Mouse (Mus musculus) lung, embryonic 16.5 days (tissue): ENCODE results near the gene Gdf7. TPM values are rescaled to one million over a fixed set of nuclear protein-coding genes. Genes with fewer than 3 reads are reported as not detected.

Experiments
- ATAC-seq: fragments of 200-750 bp; cut with Nextera tagmentation; 2 replicates; pipeline ENCODE4 v1.8.0; 2017; ENCODE audit warnings: low read depth, mild to moderate bottlenecking, moderate library complexity
- H3K27ac ChIP-seq: fragments of 300-500 bp; sonication (generic); 2 replicates; pipeline ENCODE4 v1.5.1; 2014; ENCODE audit warnings: mild to moderate bottlenecking, control low read depth, low read length
- H3K27me3 ChIP-seq: fragments of 300-500 bp; sonication (generic); 2 replicates; pipeline ENCODE4 v1.6.1; 2014; ENCODE audit warnings: low read depth, low read length, mixed read lengths; ENCODE audit not compliant: control insufficient read depth, insufficient read depth
- H3K36me3 ChIP-seq: fragments of 300-500 bp; sonication (generic); 2 replicates; pipeline ENCODE4 v1.6.1; 2014; ENCODE audit warnings: low read length; ENCODE audit not compliant: control insufficient read depth, insufficient read depth
- H3K4me1 ChIP-seq: fragments of 300-500 bp; sonication (generic); replicated peaks from 2 replicates; pipeline ENCODE4 v1.6.1; 2014; ENCODE audit warnings: low read length, mixed read lengths; ENCODE audit not compliant: control insufficient read depth, insufficient read depth
- H3K4me2 ChIP-seq: fragments of 300-500 bp; sonication (generic); 2 replicates; pipeline ENCODE4 v1.6.1; 2014; ENCODE audit warnings: low read depth, low read length, control low read depth
- H3K4me3 ChIP-seq: fragments of 300-500 bp; sonication (generic); 2 replicates; pipeline ENCODE4 v1.5.1; 2014; ENCODE audit warnings: mild to moderate bottlenecking, low read length, control low read depth
- H3K9ac ChIP-seq: fragments of 300-500 bp; sonication (generic); 2 replicates; pipeline ENCODE4 v1.6.1; 2014; ENCODE audit warnings: low read length, control low read depth
- H3K9me3 ChIP-seq: fragments of 300-500 bp; sonication (generic); 2 replicates; pipeline ENCODE4 v1.6.1; 2016; ENCODE audit warnings: low read length; ENCODE audit not compliant: control insufficient read depth
- WGBS: fragments of 180-500 bp; shearing (Covaris S2); extraction: QIAGEN DNeasy Blood & Tissue Kit; methylation state at CpG from one replicate; pipeline ENCODE4 v1.1.7; 2014; 5-methylcytosine and 5-hydroxymethylcytosine counted together
- polyA plus RNA-seq: library from polyadenylated mRNA; unstranded; fragments of >200 nt; fragmentation: Nextera tagmentation; extraction: Ambion mirVana; gene quantifications from 2 replicates; pipeline ENCODE4 v1.2.1, GENCODE M21; 2015

Gene Gdf7
- polyA plus RNA-seq, 1 experiment from 2014 or later, result not detected

DNA sequence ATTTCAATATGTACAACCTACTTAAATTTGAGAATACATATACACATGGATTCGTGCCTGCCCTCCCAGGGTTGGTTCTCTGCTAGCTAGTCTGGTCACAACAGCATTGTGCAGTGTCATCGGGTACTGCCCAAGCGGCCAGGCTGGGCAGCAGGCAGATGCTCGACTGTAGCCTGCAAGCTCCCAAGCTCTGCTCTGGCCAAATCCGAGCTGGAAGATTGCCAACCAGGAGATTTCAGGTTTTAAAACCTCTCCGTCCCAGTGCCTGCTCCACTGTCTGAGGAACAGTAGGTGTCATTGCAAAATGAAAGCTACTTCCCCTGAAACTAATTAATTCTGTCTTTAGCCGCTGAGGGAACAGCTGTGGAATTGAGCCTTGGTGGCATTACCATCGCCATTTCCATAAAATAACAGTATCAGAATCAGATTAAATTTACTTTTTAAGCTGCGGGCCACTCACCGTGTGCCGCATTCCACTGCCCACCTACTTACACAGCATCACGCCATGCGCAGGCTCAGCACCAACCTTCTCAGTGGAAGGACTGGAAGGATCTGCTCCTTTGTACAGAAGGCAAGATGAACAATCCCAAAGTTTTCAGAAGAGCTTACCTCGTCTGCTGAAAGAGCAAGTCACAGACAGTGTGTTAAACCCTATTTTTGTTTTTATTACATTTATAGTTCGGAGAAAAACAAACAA lies 10.4 kb downstream of the Gdf7 start:
- Histone ChIP-seq H3K27ac (no peak overlapping the region), H3K9me3 (no peaks in the 10 kb centered on the region), H3K9ac (no peak overlapping the region), H3K4me2 (no peak overlapping the region), H3K36me3 (no peaks in the 10 kb centered on the region), H3K4me1 (no peaks in the 10 kb centered on the region), H3K4me3 (no peak overlapping the region), H3K27me3 (peaks cover 2% of the 10 kb centered on the region; the same call in 1 of the 2 replicates)
- 66% methylated on average over 15 of the region's 15 CpGs for WGBS
- no peak for ATAC-seq

DNA sequence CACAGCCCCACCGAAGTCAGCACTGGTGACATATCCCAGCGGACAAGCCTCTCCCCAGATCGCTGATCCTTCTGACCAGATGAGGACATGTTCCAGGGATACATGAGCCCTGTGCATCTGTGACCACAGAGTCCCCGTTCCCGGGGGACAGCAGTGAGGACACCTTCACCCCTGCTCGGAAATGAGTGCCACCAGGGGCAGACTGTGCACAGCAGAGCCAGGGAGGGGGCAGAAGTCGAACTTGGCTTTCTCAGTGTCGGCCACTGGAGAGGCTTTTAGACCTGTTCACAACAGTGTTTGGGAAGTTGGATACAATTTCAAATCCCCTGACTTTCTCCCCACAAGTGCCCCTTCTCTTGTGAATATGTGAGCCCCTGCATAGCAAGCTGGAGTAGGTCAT lies 12.3 kb downstream of the Gdf7 start:
- Histone ChIP-seq H3K4me2 (no peak overlapping the region), H3K9ac (no peak overlapping the region), H3K36me3 (no peaks in the 10 kb centered on the region), H3K9me3 (no peaks in the 10 kb centered on the region), H3K27me3 (no peaks in the 10 kb centered on the region), H3K27ac (no peak overlapping the region), H3K4me1 (no peaks in the 10 kb centered on the region), H3K4me3 (no peak overlapping the region)
- ATAC-seq, result no peak
- 88% methylated on average over 8 of the region's 8 CpGs for WGBS

DNA sequence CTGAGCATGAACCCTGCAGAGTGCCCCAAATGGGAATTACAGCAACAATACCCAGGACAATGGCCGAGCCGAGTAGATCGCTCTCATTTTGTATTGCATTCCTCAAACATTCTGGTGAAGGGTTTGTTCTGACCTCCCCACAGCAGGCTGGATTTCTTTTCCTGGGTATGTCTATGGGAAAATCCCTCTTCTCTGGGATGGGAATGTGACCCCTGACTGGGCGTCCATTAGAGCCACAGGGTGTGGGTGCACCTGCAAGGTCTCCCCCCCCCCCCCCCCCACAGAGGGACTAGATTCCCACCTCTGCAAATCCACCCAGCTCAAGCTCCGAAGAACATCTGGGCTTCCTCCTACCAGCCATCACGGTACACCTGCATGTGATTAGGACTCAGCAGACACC lies 12.7 kb downstream of the Gdf7 start:
- WGBS, result 80% methylated on average over 6 of the region's 6 CpGs
- Histone ChIP-seq H3K4me2 (no peak overlapping the region), H3K27ac (no peak overlapping the region), H3K9ac (no peak overlapping the region), H3K4me1 (no peaks in the 10 kb centered on the region), H3K4me3 (no peak overlapping the region), H3K27me3 (no peaks in the 10 kb centered on the region), H3K9me3 (no peaks in the 10 kb centered on the region), H3K36me3 (no peaks in the 10 kb centered on the region)
- no peak for ATAC-seq

DNA sequence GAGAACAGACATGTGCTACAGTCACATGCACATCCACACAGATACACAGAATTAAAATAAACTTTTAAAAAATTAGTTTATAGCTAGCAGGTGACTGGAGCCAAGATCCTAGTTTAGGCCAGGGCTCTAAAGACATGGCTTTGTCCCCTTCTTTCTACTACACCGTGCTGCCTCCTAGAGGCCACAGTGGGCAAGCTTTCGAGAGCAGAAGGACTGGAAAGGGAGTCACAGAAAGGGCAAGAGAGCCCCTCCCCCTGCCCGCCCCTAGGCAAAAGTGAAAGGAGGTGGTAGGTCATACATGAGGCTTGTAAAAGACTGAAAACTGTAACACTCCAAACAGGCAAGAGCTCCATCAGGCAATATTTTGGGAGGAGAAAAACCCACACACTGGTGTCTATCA lies 13.8 kb downstream of the Gdf7 start:
- Histone ChIP-seq H3K27ac (no peak overlapping the region), H3K9ac (no peak overlapping the region), H3K9me3 (no peaks in the 10 kb centered on the region), H3K36me3 (no peaks in the 10 kb centered on the region), H3K4me1 (no peaks in the 10 kb centered on the region), H3K4me3 (no peak overlapping the region), H3K27me3 (no peaks in the 10 kb centered on the region), H3K4me2 (no peak overlapping the region)
- WGBS, result 67% methylated on average over 3 of the region's 3 CpGs
- ATAC-seq, result no peak

DNA sequence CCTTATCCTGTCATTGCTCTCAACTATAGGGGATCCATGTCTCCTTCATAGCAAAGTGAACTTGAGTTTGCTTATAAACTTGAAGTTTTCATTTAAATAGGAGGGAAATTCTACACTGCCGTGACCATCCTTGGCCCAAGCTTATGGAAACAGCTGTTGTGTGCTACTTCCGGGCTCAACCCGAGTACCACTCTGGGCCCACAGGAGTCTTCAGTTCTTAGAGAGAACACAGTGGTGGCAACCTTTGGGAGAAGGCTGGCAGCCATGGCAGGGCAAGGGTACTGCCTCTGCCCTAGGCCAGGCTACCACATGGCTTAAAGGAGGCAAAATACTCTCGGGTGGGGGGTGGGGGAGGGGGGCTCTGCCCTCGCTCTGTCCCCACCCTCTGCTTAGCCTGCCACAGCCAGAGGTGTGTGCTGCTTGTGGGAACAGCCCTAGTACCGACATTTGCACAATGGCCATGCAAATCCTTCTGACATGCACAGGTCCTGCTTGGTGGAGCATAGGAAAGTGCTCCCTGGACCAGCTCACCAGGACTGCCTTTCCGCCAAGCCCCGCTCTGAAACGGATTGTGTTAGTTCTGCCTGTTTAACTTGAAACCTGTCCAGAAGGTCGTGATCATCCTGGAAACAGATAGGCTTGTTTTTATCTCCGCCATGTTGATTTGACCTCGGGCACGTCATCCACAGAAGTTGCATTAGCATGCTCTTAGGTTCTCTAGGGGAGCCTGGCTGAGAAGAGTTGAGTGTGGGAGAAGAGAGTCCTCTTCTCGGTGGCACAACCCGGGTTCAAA lies 20.3 kb downstream of the Gdf7 start:
- no peak overlapping the region for H3K4me2 ChIP-seq

DNA sequence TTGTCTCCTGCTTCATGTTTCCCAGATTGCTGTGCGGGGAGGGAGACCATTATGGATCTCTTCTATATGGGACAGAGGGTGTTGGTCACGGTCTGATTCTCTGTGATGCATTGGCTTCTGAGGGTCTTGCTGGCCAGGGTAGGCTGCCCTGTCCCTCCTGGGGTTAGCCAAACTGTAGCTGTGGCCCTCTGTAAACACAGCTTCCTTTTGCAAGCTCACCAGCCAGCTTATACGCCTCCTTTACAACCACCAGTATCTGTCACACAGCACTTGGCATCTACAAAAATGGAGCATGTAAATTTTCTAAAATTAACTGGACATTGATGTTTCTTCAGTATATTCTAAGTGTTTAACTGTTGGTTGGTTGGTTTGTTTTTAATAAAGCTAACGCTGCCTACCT lies 26.3 kb downstream of the Gdf7 start:
- H3K27ac ChIP-seq, result no peak overlapping the region
- H3K9me3 ChIP-seq, result no peaks in the 10 kb centered on the region
- no peak overlapping the region for H3K9ac ChIP-seq
- no peak overlapping the region for H3K4me3 ChIP-seq
- H3K27me3 ChIP-seq, result no peaks in the 10 kb centered on the region
- no peak overlapping the region for H3K4me2 ChIP-seq
- H3K4me1 ChIP-seq, result no peaks in the 10 kb centered on the region
- no peak for ATAC-seq
- no peaks in the 10 kb centered on the region; the same call in 1 of the 2 replicates for H3K36me3 ChIP-seq
- 88% methylated on average over 4 of the region's 4 CpGs for WGBS

More for the DNA sequence above, 20.3 kb downstream of the Gdf7 start:
- ATAC-seq, result no peak
- H3K36me3 ChIP-seq, result no peaks in the 10 kb centered on the region; the same call in 1 of the 2 replicates
- H3K9me3 ChIP-seq, result no peaks in the 10 kb centered on the region
- H3K27ac ChIP-seq, result no peak overlapping the region
- H3K4me1 ChIP-seq, result no peaks in the 10 kb centered on the region
- 80% methylated on average over 15 of the region's 15 CpGs for WGBS
- no peak overlapping the region for H3K4me3 ChIP-seq
- no peak overlapping the region for H3K9ac ChIP-seq
- no peaks in the 10 kb centered on the region for H3K27me3 ChIP-seq

DNA sequence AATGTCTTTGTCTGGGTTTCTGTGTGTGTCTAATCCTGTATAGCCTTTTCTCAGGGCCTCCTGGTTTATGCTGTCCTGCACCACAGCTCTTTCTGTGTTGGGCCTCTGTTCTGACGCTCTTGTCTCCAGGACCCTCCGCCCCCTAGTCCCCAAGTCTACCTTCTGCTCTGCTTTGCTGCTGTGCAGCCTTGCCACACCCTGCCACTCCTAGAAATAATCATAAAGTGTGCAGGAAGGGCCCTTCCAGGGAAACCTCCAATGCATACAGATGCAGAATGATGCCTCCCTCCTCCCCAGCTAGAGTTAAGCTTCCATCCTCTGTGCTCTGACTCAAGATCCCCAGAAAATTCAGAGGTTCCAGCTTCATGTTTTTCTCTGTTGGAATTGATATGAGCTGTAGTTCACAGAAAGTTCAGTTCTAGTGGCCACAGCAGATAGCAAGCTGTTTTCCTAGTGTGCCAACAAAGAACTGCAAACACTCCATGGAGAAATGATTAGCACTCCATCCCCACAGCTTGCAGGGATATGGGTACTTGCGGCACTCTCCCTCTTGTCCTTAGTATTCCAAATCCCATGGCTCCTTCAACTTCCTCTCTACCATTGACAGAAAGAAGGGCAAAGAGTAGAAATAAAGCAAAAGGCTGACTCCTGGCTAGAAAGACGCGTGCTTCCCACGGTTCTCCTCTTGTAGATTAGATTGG lies 28.1 kb downstream of the Gdf7 start:
- ATAC-seq, result no peak
- H3K4me3 ChIP-seq, result no peak overlapping the region
- WGBS, result 80% methylated on average over 6 of the region's 6 CpGs
- H3K4me1 ChIP-seq, result no peaks in the 10 kb centered on the region
- no peak overlapping the region for H3K9ac ChIP-seq
- no peaks in the 10 kb centered on the region for H3K36me3 ChIP-seq
- H3K27ac ChIP-seq, result no peak overlapping the region
- H3K4me2 ChIP-seq, result no peak overlapping the region
- H3K9me3 ChIP-seq, result no peaks in the 10 kb centered on the region
- no peaks in the 10 kb centered on the region for H3K27me3 ChIP-seq

DNA sequence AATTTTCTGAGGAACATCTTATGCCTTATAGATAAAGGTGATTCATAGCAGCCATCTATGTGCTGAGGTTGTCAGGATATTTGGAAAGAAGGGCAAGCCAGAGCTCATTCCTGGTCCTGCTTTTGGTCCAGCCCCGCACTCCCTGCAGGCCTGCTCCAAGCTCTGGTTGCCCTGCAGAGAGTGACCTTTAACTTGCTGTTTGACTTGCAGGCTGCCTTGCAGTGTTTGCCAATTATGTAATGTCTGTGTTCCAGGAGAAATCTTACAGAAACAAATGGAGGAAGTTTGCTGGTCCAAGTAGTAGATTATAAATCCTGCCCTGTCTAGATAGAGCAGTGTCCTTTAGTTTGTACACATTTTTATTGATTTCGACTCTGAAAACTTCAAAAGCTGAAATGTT lies 30.3 kb downstream of the Gdf7 start:
- no peak overlapping the region for H3K9ac ChIP-seq
- no peak overlapping the region for H3K4me2 ChIP-seq
- H3K4me1 ChIP-seq, result peaks cover 2% of the 10 kb centered on the region; the same call in 1 of the 2 replicates
- H3K27ac ChIP-seq, result no peak overlapping the region
- no peaks in the 10 kb centered on the region for H3K27me3 ChIP-seq
- 55% methylated on average over 2 of the region's 2 CpGs for WGBS
- H3K4me3 ChIP-seq, result no peak overlapping the region
- ATAC-seq, result no peak
- no peaks in the 10 kb centered on the region; the same call in 1 of the 2 replicates for H3K36me3 ChIP-seq
- no peaks in the 10 kb centered on the region for H3K9me3 ChIP-seq

DNA sequence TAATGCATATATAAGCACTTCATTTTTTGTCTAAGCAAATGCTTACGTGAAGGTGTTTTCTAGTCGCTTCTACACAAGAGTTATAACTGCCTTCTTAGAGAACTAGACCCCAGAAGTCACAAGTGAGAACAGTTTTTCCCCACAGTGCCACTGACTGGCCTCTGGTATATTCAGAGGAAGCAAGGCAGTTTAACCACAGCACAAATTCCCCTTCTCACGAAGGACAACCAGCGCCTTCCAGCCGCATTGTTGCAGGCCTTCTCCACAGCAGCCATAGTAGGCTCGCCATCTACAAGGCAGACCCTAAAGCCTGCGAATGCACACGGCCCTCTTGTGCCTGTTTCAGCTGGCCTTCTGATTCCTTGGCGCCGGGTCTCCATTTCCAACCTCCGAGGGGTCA lies 32.1 kb downstream of the Gdf7 start:
- WGBS, result 89% methylated on average over 11 of the region's 11 CpGs
- H3K27ac ChIP-seq, result no peak overlapping the region
- no peaks in the 10 kb centered on the region; the same call in 1 of the 2 replicates for H3K36me3 ChIP-seq
- H3K4me3 ChIP-seq, result no peak overlapping the region
- no peaks in the 10 kb centered on the region for H3K9me3 ChIP-seq
- H3K9ac ChIP-seq, result no peak overlapping the region
- ATAC-seq, result no peak
- peaks cover 2% of the 10 kb centered on the region; the same call in 1 of the 2 replicates for H3K4me1 ChIP-seq
- no peak overlapping the region for H3K4me2 ChIP-seq
- H3K27me3 ChIP-seq, result no peaks in the 10 kb centered on the region
